Mouse (Mus musculus): ENCODE measurements around the gene Olfr450. TPM values are rescaled to one million over a fixed set of nuclear protein-coding genes. Genes with fewer than 3 reads are reported as not detected.

The Olfr450 gene
- polyA plus RNA-seq, 1 experiment from 2014 or later: not detected

Other genes with a start within 250 kb of the Olfr450 start
- gene Tcaf3, start 214.2 kb upstream of the Olfr450 start, polyA plus RNA-seq (2015; fragmentation: Nextera tagmentation; extraction: Ambion mirVana): not detected in 2 replicates
- 14.8 and 17.2 TPM in 2 replicates for gene Tcaf2, start 166.7 kb upstream of the Olfr450 start, polyA plus RNA-seq (2015; fragmentation: Nextera tagmentation; extraction: Ambion mirVana)
- 70.1 and 71.8 TPM in 2 replicates for gene Tcaf1, start 101.9 kb upstream of the Olfr450 start, polyA plus RNA-seq (2015; fragmentation: Nextera tagmentation; extraction: Ambion mirVana)
- gene Olfr453, start 72.6 kb upstream of the Olfr450 start, polyA plus RNA-seq (2015; fragmentation: Nextera tagmentation; extraction: Ambion mirVana): not detected in 2 replicates
- not detected in 2 replicates for gene Olfr38, start 55.5 kb upstream of the Olfr450 start, polyA plus RNA-seq (2015; fragmentation: Nextera tagmentation; extraction: Ambion mirVana)
- gene Olfr452, start 26.8 kb upstream of the Olfr450 start, polyA plus RNA-seq (2015; fragmentation: Nextera tagmentation; extraction: Ambion mirVana): not detected in 2 replicates
- not detected in 2 replicates for gene Olfr449, start 22.4 kb downstream of the Olfr450 start, polyA plus RNA-seq (2015; fragmentation: Nextera tagmentation; extraction: Ambion mirVana)
- not detected in 2 replicates for gene Olfr448, start 78.5 kb downstream of the Olfr450 start, polyA plus RNA-seq (2015; fragmentation: Nextera tagmentation; extraction: Ambion mirVana)
- not detected in 2 replicates for gene Olfr447, start 96.9 kb downstream of the Olfr450 start, polyA plus RNA-seq (2015; fragmentation: Nextera tagmentation; extraction: Ambion mirVana)
- not detected in 2 replicates for gene Olfr446, start 109.4 kb downstream of the Olfr450 start, polyA plus RNA-seq (2015; fragmentation: Nextera tagmentation; extraction: Ambion mirVana)
- not detected in 2 replicates for gene Olfr444, start 137.1 kb downstream of the Olfr450 start, polyA plus RNA-seq (2015; fragmentation: Nextera tagmentation; extraction: Ambion mirVana)

Data from stomach, embryonic 16.5 days (tissue).